Mouse (Mus musculus): Measurements from ENCODE around the gene Hs6st2. TPM values are rescaled to one million over a fixed set of nuclear protein-coding genes. Genes with fewer than 3 reads are reported as not detected.

Hs6st2 gene
- 0.37 TPM in 1 of 2 replicates, not detected in the other for total RNA-seq (2014; fragmentation: Nextera tagmentation)
- 8.4 TPM in 1 of 2 replicates, not detected in the other for total RNA-seq (2017)

DNA sequence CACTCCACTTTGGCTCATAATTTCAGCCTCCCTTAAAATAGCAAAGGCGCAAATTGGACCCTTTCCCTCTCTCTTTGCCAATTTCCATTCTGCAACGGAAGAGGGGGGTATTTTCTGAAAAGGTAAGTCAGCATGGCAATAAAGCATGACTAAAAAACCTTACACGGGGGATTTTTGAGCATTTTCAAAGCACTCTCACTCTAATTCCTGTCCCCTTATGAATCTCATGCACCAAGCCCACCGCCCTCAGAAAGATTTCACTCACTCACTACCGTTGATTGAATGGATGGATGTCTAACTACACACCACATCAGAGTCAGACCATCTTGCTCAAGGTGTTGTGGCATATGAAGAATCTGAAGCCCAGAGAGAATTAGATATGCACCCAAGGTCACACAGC, at the start of gene Hs6st2:
TSS of gene Hs6st2 (minus strand) at position 101 of the 400 bp plus-strand sequence.
- ATAC-seq (replicated peaks; ENCODE audit: low FRiP score, low TSS enrichment, poor library complexity, severe bottlenecking) = no peak

- no peak for ATAC-seq (replicated peaks; ENCODE audit: low FRiP score, low TSS enrichment, poor library complexity, severe bottlenecking)
Observed at GRCm38 (mm10) chrX:51714086-51714745, 32.6 kb upstream of the Hs6st2 start.

DNA sequence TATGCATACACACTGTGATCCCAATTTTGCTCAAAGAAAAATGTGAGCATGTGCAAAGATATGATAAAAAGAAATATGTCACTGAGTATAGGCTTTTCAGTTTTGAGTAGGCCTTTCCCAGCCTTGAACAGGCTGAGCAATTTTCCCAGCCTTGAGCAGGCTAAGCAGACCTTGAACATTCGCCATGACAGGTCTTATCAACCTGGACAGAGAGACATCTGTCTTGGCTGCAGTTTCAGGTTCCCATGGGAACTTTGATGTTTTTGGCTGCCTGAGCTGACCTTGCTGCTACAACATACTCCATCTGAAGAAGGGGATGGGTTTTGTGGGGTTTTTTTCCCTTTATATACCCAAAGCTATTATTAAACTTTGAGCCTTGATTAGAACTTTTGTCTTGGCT, 31.3 kb upstream of the Hs6st2 start:
- ATAC-seq (replicated peaks; ENCODE audit: low FRiP score, low TSS enrichment, poor library complexity, severe bottlenecking) = no peak

DNA sequence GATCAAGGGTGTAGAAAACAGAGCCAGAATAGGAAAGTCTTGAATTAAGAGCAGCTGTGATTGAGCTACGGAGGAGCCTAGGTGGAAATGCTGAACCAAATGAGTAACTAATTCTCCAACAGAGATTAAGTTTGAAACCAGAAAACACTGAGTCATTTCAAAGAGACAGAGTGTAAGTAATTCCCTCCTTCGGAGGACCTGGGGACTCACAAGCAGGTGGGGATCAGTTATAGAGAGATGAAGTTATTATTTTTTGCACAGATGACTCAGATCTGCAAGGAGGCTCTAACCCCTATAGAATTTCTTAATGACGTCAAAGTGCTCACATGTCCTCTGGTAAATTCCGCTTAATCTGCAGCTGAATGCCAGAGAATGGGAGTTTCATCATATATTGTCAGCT, 21.2 kb upstream of the Hs6st2 start:
- ATAC-seq (replicated peaks; ENCODE audit: low FRiP score, low TSS enrichment, poor library complexity, severe bottlenecking) = no peak

- no peak for ATAC-seq (replicated peaks; ENCODE audit: low FRiP score, low TSS enrichment, poor library complexity, severe bottlenecking)
Observed at GRCm38 (mm10) chrX:51699079-51699478, 17.4 kb upstream of the Hs6st2 start.

- peak; percentile 83 for ATAC-seq (replicated peaks; ENCODE audit: low FRiP score, low TSS enrichment, poor library complexity, severe bottlenecking)
Observed at GRCm38 (mm10) chrX:51686048-51686949, 4.6 kb upstream of the Hs6st2 start.

GRCm38 (mm10) chrX:51684336-51685056, 2.8 kb upstream of the Hs6st2 start:
- no peak for ATAC-seq (replicated peaks; ENCODE audit: low FRiP score, low TSS enrichment, poor library complexity, severe bottlenecking)

GRCm38 (mm10) chrX:51681170-51681667, 437 bp downstream of the Hs6st2 start:
- peak; percentile 58; the same call in 1 of the 2 replicates for ATAC-seq (replicated peaks; ENCODE audit: low FRiP score, low TSS enrichment, poor library complexity, severe bottlenecking)

DNA sequence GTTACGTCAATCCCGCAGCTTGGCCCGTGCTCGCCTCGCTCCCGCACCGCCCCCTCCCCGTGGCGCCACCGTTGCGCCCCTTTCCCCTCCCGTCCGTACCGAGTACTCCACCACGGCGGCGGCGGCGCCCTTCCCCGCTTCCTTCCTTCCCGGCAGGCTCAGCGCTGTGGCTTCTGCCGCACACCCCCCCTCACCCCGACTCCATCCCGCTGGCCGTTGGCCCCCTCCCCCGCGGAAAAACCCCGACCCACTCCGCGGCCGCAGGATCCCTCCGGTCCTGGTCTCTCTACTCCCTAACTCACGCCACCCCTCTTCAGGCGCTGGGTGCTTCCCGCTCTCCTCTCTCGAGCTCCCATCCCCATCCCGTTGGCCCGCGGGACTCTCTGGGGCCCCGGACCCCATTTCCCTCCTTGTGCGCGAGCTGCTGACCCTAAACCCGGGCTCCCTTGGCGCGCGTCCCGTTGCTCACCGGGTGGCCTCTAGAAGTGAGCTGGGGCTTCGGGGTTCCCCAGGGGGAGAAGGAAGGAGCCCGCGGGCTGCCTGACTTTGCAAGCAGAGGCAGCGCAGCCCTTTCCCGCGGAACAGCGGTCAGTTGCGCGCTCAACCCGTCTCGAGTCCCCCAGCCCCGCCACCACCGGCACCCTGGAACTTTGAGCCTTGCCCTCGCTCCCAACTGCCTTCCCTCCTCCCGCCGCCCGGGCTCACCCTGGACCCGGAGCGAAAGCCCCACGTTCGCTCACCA, 1.1 kb downstream of the Hs6st2 start:
- ATAC-seq (replicated peaks; ENCODE audit: low FRiP score, low TSS enrichment, poor library complexity, severe bottlenecking) = 0 out of 2 replicates have a peak, but pooled peaks have one; percentile 34

DNA sequence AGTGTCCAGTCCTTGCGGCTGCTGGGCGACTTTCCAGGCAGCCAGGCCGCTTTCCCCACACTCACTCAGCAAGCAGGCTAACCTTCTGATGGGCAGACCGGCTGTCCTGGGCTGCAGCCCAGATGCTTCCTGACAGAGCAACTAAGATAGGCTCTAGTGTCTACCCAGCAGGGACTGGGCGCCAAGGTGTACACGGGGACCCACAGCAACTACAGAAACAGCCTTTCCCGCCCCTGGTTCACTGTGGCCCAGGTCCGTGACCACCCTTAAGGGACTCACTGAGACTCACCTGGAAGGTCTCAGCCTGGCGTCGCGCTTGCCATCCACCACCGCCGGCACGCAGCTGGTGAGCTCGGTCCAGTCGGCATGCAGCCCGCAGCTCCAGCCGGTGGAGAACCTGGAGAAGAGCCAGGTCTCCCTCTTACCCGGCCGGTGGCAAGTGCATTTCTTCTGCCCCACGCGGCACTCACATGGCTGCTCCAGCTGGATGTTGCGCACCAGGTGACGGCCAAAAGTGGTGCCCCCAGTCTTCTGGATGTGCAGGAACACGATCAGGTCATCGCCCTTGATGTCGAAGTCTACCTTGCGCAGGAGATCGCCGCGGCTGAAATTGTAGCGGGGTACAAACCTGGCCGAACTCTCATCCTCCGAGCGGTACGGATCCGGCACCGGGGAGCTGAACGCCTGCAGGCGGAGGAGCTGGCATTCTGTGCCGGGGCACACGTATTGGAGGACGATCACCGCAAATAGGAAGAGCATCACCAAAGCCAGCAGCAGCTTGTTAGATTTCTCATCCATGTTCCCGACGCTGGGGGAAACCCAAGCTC, 1.8 kb downstream of the Hs6st2 start:
- 0 out of 2 replicates have a peak, but pooled peaks have one; percentile 2 for ATAC-seq (replicated peaks; ENCODE audit: low FRiP score, low TSS enrichment, poor library complexity, severe bottlenecking)

DNA sequence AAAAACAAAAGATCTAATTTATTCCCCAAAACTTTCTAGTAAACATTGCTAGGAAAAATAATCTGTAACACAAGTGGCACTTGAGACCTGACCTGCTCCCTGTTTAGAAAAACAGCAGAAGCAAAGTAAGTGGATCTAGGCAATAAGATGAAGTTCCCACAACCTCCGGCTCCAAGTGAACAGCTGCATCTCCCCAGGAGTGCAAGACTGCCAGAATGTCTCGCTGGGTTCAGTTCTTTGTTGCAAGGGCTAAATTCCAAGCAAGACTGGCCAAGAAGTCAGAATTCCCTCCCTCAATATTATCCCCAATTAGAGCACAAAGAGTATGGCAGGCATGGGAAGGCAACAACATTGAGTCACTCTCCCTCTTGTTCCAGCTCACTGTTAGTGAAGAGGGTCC, 23.4 kb downstream of the Hs6st2 start:
- no peak for ATAC-seq (replicated peaks; ENCODE audit: low FRiP score, low TSS enrichment, poor library complexity, severe bottlenecking)

GRCm38 (mm10) chrX:51642661-51643257, 38.9 kb downstream of the Hs6st2 start:
- no peak for ATAC-seq (replicated peaks; ENCODE audit: low FRiP score, low TSS enrichment, poor library complexity, severe bottlenecking)

DNA sequence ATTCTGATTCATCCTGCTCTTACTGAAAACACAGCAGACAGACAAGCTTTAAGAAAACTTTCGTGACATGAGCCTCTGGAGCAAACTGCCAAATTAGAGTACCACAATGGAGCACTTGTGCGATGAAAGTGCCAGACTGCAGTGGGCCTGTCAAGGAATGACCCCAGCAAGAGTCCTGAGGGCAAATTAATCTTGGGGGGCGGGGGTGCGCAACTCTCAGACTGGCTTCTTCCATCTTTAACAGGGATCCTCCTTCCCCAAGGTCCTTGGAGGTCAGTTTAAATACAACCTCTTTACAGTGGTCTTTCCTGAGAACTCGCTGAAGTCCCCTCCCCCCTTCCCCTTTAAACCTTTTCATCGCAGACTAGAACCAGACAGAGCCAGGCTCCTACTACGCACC, 45.9 kb downstream of the Hs6st2 start:
- no peak for ATAC-seq (replicated peaks; ENCODE audit: low FRiP score, low TSS enrichment, poor library complexity, severe bottlenecking)

GRCm38 (mm10) chrX:51631376-51631775, 50.3 kb downstream of the Hs6st2 start:
- ATAC-seq (replicated peaks; ENCODE audit: low FRiP score, low TSS enrichment, poor library complexity, severe bottlenecking) = no peak

DNA sequence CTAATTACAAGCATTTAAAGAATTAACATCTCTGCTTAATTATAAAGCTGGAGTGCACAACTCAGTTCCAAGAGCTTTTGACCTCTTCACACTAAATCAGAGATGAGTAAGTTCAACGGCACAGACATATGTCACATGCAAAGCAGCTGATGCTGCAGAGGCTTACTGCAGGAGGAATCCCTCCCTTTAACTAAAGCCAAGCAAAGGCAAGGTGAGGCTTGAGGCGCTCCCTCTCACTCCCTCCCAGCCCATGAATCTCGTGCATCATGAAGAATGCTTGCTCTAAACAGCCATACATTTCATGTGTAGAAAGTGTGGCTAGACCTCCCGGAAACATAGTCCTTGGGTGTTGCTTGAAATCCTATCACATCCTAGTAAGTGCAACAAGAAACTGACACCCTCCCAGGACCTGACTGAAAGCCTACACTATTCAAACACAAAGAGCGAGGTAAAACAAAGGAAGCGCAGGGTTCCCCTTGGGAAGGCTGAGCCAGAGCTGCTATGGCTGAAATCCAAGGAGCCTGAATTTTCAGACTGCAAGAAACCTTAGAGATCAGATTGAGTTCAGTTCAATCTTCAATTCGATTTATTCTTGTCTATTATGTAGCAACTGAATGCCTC, 67.2 kb downstream of the Hs6st2 start:
- ATAC-seq (replicated peaks; ENCODE audit: low FRiP score, low TSS enrichment, poor library complexity, severe bottlenecking) = no peak

- ATAC-seq (replicated peaks; ENCODE audit: low FRiP score, low TSS enrichment, poor library complexity, severe bottlenecking) = no peak
Observed at GRCm38 (mm10) chrX:51610743-51611142, 70.9 kb downstream of the Hs6st2 start.

GRCm38 (mm10) chrX:51606231-51606863, 75.3 kb downstream of the Hs6st2 start:
- ATAC-seq (replicated peaks; ENCODE audit: low FRiP score, low TSS enrichment, poor library complexity, severe bottlenecking) = no peak

All from megakaryocyte-erythroid progenitor cell, adult 5-6 weeks (primary cell).